ENCODE assay signal across 22 mouse cellular contexts in genomic region chr8:108355119-108355777, GRCm38 (mm10).
A peak's percentile ranks its signal among the peaks of the same experiment; 100 is the strongest.
DNase-seq lines count a peak whose midpoint lies in the region; ATAC-seq lines count a peak whose summit lies in the region.
"Had no signal": no experiment of that assay in that cellular context is flagged by ENCODE, and none has a peak within 500 bp of the region (broad histone marks: within the 10 kb centered on the region; RNA-seq: fewer than 3 reads in every experiment).

No protein-coding gene starts in this region.

- H3K27me3 ChIP-seq in hindbrain, embryonic 14.5 days (ENCODE audit: control insufficient read depth, insufficient read depth, low read length) = no peaks in the 10 kb centered on the region
- no peaks in the 10 kb centered on the region for H3K27me3 ChIP-seq in hindbrain, embryonic 12.5 days
- no peaks in the 10 kb centered on the region for H3K27me3 ChIP-seq in embryonic facial prominence, embryonic 13.5 days
- no peaks in the 10 kb centered on the region for H3K27me3 ChIP-seq in midbrain, embryonic 15.5 days (replicated peaks)
- H3K27me3 ChIP-seq: forebrain, embryonic 12.5 days; intestine, embryonic 15.5 days had no signal

- 36% methylated on average over 10 of the region's 10 CpGs for WGBS in hindbrain, embryonic 14.5 days
- WGBS in hindbrain, embryonic 12.5 days = 39% methylated on average over 10 of the region's 10 CpGs
- WGBS in embryonic facial prominence, embryonic 13.5 days = 35% methylated on average over 10 of the region's 10 CpGs
- 31% methylated on average over 10 of the region's 10 CpGs for WGBS in midbrain, embryonic 15.5 days

- no peaks in the 10 kb centered on the region for H3K9me3 ChIP-seq in hindbrain, embryonic 14.5 days (ENCODE audit: control insufficient read depth, low read length)
- no peaks in the 10 kb centered on the region for H3K9me3 ChIP-seq in hindbrain, embryonic 12.5 days (replicated peaks)
- no peaks in the 10 kb centered on the region for H3K9me3 ChIP-seq in embryonic facial prominence, embryonic 13.5 days
- no peaks in the 10 kb centered on the region for H3K9me3 ChIP-seq in midbrain, embryonic 15.5 days
- H3K9me3 ChIP-seq: forebrain, embryonic 12.5 days; intestine, embryonic 15.5 days had no signal

- H3K36me3 ChIP-seq in hindbrain, embryonic 14.5 days (replicated peaks; ENCODE audit: control insufficient read depth, insufficient read depth) = no peaks in the 10 kb centered on the region
- no peaks in the 10 kb centered on the region for H3K36me3 ChIP-seq in hindbrain, embryonic 12.5 days
- H3K36me3 ChIP-seq in embryonic facial prominence, embryonic 13.5 days = no peaks in the 10 kb centered on the region
- H3K36me3 ChIP-seq in midbrain, embryonic 15.5 days (replicated peaks) = no peaks in the 10 kb centered on the region
- H3K36me3 ChIP-seq: forebrain, embryonic 12.5 days; G1E; intestine, embryonic 15.5 days had no signal

- no peak overlapping the region for H3K4me2 ChIP-seq in hindbrain, embryonic 14.5 days (replicated peaks)
- H3K4me2 ChIP-seq in hindbrain, embryonic 12.5 days (replicated peaks) = no peak overlapping the region
- 0 out of 2 replicates have a peak overlapping the region, but pooled peaks have one; percentile 2 for H3K4me2 ChIP-seq in embryonic facial prominence, embryonic 13.5 days
- no peak overlapping the region for H3K4me2 ChIP-seq in midbrain, embryonic 15.5 days
- H3K4me2 ChIP-seq: forebrain, embryonic 12.5 days; intestine, embryonic 15.5 days had no signal

- H3K9ac ChIP-seq in hindbrain, embryonic 14.5 days = no peak overlapping the region
- no peak overlapping the region for H3K9ac ChIP-seq in hindbrain, embryonic 12.5 days
- no peak overlapping the region for H3K9ac ChIP-seq in embryonic facial prominence, embryonic 13.5 days
- H3K9ac ChIP-seq in midbrain, embryonic 15.5 days = no peak overlapping the region
- H3K9ac ChIP-seq: forebrain, embryonic 12.5 days; intestine, embryonic 15.5 days; liver, embryonic 14.5 days had no signal

- ATAC-seq in hindbrain, embryonic 14.5 days (ENCODE audit: low FRiP score) = no peak
- no peak for ATAC-seq in hindbrain, embryonic 12.5 days (ENCODE audit: low FRiP score)
- no peak; the same call in 1 of the 2 replicates for ATAC-seq in embryonic facial prominence, embryonic 13.5 days (ENCODE audit: insufficient number of reproducible peaks, insufficient read depth, low FRiP score, low TSS enrichment, low read depth)
- peak; percentile 67; the same call in 1 of the 2 replicates for ATAC-seq in midbrain, embryonic 15.5 days (replicated peaks)
- ATAC-seq: activated CD4-positive, CD25-positive, alpha-beta regulatory T cell, adult 4 months; intestine, embryonic 15.5 days; lung, postnatal 0 days had no signal

- peak; percentile 6 to 9 for DNase-seq in cerebellum, postnatal 14 days
- DNase-seq in cerebellum, adult 9-10 months = no peak
- no peak for DNase-seq in hindbrain, embryonic 14.5 days (ENCODE audit: low spot score)
- DNase-seq in c-Kit-positive CD71-positive TER-119-positive erythroid progenitor cells, embryonic 14.5 days (ENCODE audit: low spot score) = no peak
- DNase-seq in thymus, postnatal 36 days = no peak
- DNase-seq: adrenal gland, postnatal 14 days; cerebellum, adult 11-12 months; gastrocnemius, postnatal 10 days; heart, adult 18-20 months; heart, postnatal 36 days; kidney, postnatal 36 days; layer of hippocampus, adult 9-11 months; right cerebral cortex, adult 18-20 months had no signal

- H3K4me1 ChIP-seq in hindbrain, embryonic 14.5 days (replicated peaks; ENCODE audit: control insufficient read depth, insufficient read depth, low read length) = peaks cover 9% of the 10 kb centered on the region
- peaks cover 7% of the 10 kb centered on the region; the same call in 1 of the 2 replicates for H3K4me1 ChIP-seq in hindbrain, embryonic 12.5 days
- H3K4me1 ChIP-seq in embryonic facial prominence, embryonic 13.5 days = peaks cover 12% of the 10 kb centered on the region
- H3K4me1 ChIP-seq in midbrain, embryonic 15.5 days = peaks cover 10% of the 10 kb centered on the region
- H3K4me1 ChIP-seq: intestine, embryonic 15.5 days had no signal

- H3K4me3 ChIP-seq in hindbrain, embryonic 14.5 days (replicated peaks; ENCODE audit: low read length) = no peak overlapping the region
- H3K4me3 ChIP-seq in hindbrain, embryonic 12.5 days = no peak overlapping the region
- no peak overlapping the region for H3K4me3 ChIP-seq in embryonic facial prominence, embryonic 13.5 days
- no peak overlapping the region for H3K4me3 ChIP-seq in midbrain, embryonic 15.5 days
- H3K4me3 ChIP-seq: forebrain, embryonic 12.5 days; intestine, embryonic 15.5 days had no signal

- peak overlapping the region; percentile 3; the same call in 1 of the 2 replicates for H3K27ac ChIP-seq in hindbrain, embryonic 14.5 days
- H3K27ac ChIP-seq in hindbrain, embryonic 12.5 days = no peak overlapping the region
- no peak overlapping the region; the same call in 1 of the 2 replicates for H3K27ac ChIP-seq in embryonic facial prominence, embryonic 13.5 days
- no peak overlapping the region for H3K27ac ChIP-seq in midbrain, embryonic 15.5 days
- H3K27ac ChIP-seq: forebrain, embryonic 12.5 days; intestine, embryonic 15.5 days; liver, embryonic 14.5 days had no signal

Comparison
In these comparisons a context has a peak if more than half of its experiments do, and no peak if none do; other contexts are left out.
1. DNase-seq: peak in cerebellum, postnatal 14 days (2 of 2); none in cerebellum, adult 9-10 months (single experiment), hindbrain, embryonic 14.5 days (single experiment), c-Kit-positive CD71-positive TER-119-positive erythroid progenitor cells, embryonic 14.5 days (single experiment) and thymus, postnatal 36 days (0 of 2).